Mouse (Mus musculus): Measurements from ENCODE around the gene Ass1.

Ass1 gene

DNA sequence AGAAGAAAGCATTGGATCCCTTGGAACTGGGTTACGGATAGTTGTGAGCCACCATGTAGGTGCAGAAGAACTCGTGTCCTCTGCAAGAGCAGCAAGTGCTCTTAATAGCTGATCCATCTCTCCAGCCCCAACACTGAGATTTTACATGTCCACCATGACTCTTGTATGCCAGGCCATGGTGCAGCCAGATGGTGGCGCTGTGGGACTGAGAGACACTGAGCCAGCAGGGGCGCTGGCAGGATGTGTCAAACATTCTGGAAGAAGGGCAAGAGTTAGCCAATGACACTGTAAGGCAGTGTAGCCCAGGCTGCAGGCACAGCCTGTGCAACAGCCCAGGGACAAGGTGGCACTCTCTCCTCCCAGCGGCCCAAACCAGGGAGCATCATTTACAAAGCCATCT, 14.2 kb downstream of the Ass1 start:
- peak; percentile 53 for DNase-seq (ENCODE audit: low read depth, low spot score)

DNA sequence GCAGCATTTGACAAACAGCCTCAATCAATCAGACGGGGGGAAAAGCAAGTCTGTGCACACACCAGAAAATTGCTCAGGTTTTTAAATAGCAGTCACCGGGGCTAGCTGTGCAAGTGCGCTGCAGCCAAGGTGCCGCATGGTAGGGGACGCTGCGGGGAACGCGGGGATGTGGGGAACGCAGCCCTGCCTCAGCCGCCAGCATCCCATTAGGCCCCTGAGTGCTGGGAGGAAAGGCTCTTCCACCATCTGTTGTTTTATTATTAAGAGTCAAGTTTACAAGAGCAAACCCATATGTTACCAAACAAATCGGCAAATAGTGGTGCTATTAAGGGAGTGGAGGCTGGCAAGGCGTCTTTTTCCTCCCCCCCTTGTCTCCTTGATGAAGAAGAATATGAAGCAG, 19.2 kb downstream of the Ass1 start:
- DNase-seq (ENCODE audit: low read depth, low spot score) = no peak

DNA sequence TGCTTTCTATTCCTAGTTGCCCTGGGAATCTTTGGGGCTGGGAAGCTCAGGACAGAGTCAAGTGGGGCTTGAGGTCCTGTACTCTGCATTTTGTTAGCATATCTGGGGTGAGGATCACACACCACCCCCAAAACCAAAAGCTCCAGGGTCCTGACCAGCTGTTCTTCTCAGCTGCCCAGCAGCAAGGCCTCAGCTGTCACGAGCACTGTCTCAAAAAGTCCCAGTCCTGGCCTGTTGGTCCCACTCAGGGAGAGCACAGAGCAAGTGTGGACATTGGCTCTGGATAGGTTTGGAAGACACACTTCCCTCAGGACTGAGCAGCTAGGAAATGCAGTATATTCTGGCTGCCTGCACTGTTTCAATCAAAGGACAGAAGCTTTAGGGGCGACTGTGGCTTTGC, 20.5 kb downstream of the Ass1 start:
- DNase-seq (ENCODE audit: low read depth, low spot score) = no peak

DNA sequence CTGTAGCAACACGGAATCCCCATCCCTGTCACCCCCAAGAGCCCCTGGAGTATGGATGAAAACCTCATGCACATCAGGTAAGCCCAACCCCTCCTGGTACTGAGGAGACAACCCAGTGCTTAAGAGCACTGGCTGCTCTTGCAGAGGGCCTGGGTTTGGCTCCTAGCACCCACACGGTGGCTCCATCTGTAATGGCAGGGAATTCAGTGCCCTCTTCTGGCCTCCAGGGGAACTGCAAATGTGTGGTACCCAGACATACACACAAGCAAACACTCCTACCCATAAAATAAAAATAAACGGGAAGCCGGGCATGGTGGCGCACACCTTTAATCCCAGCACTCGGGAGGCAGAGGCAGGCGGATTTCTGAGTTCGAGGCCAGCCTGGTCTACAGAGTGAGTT, 22.3 kb downstream of the Ass1 start:
- no peak for DNase-seq (ENCODE audit: low read depth, low spot score)

DNA sequence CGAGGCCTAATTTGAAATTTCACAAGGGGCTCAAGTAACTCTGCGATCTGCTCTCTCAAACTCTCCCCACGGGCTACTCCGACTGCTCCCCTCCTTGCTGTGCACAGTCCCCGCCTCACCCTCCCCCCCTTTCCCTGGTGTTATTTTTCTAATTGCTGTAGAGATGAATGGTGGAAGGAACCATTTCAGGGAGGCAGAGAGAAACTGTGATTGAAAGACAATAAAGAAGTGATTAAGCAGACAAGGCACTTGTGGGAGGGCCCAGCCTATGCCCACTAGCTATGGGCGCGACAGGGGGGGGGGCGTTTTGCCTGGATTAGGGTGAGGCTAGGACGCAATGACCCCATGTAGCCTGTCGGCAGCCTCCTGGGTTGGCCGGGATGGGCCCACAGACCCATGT, 23.2 kb downstream of the Ass1 start:
- DNase-seq (ENCODE audit: low read depth, low spot score) = no peak

DNA sequence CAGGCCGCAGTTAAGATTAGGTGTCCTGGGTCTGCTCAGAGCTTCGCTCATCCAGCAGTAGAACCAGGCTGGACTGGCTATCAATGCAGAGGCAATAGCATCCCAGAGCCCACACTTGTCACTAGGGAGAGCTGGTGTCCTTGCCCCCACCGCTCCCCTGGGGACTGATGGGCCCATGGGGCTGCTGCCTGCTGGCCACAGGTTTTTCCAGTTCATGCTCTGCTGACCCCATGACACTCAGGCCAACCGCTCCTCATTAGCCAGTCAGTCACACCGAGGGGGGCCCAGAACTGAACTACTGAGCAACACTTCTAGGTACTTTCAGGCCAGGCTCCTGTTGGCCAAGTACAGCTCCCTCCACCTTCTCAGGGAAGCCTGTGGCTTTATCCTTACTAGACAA, 24.3 kb downstream of the Ass1 start:
- no peak for DNase-seq (ENCODE audit: low read depth, low spot score)

DNA sequence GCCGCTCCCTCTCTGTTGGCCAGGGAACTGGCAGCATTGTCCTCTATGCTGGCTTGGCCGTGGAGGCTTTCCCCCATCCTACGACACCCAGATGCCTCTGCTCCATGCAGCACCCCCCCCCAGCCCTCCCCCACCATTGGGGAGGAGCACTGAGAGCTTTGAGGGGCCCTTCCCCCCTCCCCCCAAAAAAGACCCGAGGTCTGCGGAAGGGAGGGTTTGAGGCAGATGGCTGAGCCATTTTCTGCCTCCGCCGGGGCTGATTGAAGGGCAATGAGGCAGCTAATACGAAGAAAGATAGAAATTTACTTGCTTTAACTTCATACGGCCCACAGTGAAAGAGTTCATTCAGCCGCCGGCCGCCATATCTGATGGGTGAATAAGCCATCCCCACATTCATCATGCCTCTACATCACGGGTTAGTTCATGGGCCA, 25.1 kb downstream of the Ass1 start:
- no peak for DNase-seq (ENCODE audit: low read depth, low spot score)

DNA sequence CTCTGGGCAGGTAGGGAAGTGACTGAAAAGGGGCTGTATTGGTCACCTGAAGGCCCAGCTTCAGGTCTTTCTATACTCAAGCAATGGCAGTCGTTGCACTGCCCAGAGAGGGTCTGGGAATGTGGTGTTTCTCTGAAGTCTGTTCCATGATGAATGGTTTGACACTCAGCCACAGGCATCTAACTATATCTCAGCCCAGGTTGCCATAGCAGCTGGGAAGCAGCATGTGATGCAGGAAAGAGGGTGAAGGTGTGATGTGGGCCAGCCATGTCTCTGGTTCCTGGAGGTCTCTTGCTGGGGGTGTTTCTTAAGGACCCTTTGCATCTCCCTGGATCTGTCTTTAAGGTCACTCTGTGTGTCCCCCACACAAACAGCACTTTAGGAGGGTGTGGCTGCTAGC, 26.1 kb downstream of the Ass1 start:
- DNase-seq (ENCODE audit: low read depth, low spot score) = no peak

DNA sequence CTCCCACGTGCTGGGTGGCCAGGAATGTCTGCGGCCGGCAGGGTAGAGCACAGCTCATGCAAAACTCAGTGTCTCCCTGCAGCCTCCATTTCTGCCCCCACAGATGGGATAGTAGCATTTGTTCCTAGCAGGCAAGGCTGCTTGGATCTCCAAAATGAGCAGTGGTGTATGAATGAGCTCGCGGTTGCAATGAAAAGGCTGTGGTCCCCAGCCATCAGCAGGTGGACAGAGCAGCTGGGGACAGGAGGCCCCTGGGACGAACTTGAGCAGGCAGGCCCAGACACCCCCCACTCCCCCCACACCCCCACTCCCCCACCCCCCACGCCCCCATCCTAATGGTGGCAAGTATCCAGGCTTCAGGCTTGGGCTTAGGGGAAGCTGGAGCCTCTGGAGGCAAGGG, 27.1 kb downstream of the Ass1 start:
- no peak for DNase-seq (ENCODE audit: low read depth, low spot score)

DNA sequence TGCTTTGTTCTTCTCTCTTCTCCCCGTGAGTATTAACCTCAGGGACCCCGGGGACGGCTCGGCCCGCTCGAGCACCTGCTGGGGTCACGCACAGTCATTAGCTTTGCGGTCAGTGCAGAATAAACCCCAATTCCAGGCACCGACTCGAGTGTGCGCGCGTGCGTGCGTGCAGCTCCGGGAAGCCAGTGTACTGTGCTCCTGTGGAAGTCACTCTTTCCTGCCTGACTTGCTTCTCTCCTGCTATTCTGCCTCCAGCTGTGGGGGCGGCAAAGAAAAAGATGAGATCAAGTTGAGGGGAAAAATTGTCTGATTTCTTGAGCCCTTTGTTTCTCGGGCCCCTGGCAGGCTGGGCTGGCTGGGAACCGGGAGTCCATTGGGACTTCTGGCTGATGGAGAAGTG, 27.6 kb downstream of the Ass1 start:
- DNase-seq (ENCODE audit: low read depth, low spot score) = no peak

DNA sequence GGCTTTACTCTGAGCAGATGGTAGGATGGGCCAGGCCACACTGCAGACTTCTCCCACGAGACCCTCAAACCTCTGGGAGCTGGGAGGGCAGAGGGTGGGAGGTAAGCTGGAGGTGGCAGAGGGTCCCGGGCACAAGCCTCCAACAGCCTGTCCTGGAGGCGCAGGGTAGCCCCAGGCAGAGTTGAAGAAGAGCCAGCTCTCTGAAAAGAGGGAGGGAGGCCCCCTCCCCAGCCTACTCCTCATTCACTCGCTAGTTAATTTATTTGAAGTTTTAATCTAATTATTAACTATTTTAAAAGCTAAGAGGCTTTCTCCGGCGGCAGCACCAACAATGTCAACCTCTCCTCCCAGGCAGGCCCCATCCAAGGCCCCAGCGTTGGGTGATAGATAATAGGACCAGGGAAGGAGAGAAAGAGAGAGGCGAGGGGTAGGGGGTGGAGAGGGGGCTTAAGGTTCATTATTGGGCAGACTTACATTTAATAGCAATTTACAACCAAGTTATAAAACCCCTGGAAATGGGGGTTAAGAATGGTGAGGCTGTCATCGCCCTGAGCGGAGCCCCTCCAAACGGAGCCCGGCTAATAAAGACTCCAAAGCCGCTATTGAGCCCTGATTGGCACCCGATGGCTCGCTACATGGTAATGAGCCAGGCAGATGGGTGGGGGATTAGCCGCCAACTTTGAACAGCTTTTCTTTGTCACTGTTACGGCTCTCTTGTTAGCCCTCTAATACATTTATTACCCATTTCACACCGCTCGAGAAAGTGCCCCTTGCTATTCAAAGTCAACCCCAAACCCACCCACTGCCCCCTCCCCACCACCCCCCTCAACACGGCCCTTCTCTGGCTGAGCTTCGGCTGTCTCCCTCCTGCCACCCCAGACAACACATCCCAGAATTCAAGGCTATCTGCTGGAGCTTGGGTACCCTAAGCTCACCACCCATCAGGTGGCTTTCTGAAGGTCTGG, 29.6 kb downstream of the Ass1 start:
- DNase-seq (ENCODE audit: low read depth, low spot score) = no peak

DNA sequence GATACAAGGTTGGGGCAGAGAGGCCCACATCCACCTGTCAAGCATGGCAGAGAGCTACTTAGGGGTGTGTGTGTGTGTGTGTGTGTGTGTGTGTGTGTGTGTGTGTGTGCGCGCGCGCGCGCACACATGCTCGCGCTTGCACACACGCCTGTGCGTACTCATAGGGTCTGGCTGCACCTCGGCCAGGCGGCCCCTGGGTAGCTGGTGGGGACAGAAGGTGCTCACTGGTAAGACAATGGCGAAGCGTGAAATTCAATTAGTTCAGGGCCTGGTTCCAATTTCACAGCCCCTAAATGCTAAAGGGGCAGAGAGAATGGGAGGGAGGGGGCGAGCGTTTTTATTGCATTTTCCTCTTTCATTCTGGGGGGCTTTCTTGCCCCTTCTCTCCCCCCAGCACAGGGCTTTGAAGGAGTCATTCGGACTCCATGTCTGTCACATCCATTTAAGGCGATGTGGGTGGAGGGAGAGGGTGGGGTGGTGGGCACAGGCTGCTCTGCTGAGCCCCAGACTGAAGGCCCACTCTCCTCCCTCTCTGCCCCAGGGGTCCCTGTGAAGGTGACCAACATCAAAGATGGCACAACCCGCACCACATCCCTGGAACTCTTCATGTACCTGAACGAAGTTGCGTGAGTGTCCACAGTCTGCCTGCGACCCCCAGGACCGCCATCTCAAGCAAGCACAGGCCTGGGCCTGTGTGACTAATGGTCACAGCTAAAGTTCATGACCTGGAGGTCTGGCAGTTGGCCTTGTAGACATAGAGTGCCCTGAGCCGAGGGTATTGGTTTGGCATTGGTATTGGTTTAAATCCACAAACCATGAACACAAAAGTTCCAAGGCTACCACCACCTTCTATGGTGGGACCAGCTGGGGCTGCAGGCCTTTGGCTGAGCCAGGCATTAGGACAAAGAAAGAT, 30.5 kb downstream of the Ass1 start:
- DNase-seq (ENCODE audit: low read depth, low spot score) = no peak

DNA sequence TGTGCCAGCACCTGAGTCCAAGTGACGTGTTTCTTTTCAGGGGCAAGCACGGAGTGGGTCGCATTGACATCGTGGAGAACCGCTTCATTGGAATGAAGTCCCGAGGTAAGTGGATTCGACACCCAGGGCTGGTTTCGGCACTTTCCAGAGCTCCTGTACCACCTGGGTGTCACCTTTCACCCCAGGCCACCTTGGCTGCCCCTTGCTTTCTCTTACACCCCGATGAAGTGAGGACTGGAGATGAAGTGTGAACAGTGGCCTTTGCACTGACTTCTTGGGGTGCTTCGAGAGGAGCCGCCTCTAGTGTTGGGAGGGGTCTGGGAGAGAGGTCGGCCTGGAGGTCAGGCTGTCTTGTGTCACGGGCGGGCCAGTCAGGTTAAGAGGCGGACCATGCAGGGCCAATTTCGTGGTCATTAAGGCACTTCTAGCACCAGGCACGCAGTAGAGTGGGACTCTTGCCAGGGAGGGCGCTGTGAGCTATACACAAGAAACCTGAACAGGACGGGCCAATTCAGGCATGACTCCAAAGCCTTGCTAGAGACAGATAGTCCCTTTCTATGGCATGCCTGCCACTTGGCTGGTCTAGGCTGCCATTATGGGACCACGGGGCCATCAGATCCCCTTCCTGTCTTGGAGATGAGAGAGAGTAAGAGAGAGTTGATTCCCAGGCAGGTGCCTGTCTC, 31.6 kb downstream of the Ass1 start:
- DNase-seq (ENCODE audit: low read depth, low spot score) = no peak

DNA sequence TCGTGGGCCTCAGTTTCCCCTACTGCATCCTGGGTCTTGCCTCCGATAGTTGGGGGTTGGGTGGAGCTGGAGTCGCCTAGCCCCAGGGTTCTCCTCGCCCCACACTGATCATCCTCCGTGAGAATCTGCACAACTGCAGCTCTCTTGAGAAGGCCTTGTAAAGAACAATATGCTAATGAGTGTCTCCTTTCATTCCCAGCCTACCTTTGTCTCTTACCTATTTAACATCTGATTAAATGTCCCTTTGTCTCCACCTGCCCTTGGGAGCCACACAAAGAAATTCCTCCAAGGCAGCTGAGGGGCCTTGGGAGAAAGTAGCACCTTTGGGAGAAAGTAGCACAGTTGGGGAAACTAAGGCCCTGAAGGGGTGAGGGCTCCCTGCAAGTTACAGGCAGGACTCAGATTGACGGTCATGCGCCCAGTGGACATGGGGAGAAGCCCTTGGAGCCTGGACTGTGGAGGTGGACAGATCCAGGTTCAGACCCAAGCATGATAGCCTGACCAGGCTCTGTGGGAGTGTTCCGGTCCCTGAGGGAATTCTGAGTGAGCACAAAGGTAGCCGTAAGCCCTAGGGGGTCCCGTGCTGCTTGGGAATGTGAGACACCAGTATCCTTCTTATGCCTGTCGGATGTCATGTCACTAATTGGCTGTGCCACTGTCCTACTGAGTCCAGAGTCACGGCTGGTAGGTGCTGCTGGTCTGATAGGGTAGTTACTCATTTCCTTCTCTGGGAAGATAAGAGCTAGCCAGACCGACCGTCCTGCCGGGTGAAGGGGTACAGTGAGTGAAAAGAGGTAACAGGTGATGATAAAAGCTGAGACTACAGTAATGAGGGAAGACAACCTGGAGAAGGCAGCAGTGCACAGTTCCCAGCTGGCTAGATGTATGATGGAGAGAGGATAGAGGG, 32.9 kb downstream of the Ass1 start:
- DNase-seq (ENCODE audit: low read depth, low spot score) = no peak

DNA sequence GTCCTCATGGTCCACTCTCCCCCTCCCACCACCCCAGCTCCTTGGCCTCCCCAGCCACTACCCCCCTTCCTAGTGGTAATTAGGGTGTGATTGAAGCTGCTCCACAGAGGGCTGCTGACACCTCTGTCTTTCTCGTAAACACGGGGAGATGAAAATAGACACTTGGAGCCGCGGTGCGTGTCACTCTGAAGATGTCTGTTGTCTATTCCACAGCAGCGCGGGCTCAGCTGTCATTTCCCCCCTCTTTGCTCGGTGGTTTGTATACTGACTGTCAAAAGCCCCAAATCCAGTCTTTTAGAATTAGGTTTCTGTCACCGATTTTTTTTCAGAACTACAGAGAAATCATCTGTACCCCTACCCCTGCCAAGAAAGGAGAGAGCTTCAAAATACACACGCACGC, 35.5 kb downstream of the Ass1 start:
- DNase-seq (ENCODE audit: low read depth, low spot score) = no peak

DNA sequence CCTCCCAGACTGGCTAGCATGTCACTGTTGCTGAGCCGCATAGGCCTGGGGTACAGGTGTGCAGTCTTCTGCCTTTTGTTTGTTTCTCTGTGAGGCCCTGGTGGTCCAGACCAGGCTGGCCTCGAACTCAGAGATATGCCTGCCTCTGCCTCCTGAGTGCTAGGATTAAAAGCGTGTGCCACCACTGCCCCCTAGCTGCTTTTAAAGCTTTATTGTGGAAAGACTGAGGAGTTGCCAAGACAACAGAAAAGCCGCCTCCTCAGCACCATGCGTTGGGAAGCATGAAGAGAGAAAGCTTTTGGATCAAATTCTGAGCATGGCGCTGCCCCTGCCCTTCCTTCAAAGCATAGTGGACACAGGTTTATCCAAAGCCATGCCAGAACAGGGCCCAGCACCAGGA, 38.8 kb downstream of the Ass1 start:
- no peak for DNase-seq (ENCODE audit: low read depth, low spot score)

DNA sequence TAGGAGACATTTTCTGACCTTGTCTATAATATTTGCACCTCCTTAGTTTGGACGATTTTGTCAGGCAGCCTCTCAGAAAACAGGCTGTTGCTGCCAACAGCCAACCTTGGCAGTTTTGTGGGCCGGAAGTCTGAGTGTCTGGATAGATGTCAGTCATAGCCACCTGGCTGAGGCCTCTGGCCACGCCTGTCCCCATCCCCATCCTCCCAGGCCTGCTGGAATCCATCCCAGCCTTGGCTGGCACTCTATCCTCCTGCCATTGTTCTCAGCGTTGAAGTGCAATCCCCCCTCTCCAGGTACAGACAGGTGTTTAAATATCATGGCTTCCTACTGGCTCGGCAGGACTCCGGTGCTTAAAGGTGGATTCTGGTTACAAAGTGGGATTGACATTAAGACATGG, 41.3 kb downstream of the Ass1 start:
- no peak for DNase-seq (ENCODE audit: low read depth, low spot score)

DNA sequence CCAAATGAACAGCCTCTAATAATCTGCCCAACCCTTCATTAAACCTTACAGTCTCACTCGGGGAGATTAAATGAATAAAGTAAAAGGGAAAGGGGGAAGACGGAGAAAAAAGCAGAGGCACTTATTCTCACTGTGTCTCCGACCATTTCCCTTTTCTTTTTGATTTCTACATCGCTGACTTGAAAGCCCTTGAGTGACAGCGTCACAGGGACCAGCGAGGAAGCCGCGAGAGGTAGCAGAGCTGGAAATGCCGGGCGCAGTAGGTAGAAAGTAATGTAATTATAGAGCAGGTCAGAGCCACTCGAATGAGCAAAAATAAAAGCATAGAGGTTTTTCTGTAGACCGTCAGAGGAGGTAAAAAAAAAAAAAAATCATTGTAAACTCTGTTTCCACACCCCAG, 46.5 kb downstream of the Ass1 start:
- DNase-seq (ENCODE audit: low read depth, low spot score) = no peak

DNA sequence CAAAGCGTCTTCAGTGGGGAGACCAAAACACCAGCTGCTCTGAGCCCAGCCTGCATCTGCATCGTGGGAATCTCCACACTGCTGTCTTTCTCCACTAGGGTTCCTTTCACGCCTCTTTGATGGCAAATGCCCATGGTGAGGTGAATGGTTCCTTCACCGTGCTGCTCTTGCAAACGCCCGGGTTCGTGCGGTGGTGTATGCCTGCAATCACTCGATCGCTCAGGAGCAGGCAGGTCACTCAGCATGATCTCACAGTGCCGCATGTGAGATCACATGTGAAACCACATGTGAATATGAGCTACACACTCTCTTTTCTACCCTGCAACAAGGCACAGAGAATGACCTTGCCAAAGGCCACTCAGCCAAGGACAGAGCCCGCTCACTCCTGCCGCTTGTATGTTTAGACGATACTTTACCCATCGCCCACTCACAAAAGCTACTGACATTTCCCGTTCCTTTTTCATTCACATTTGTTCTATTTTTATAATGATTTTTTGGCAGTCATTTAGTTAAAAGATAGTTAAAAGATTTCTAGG, 51.9 kb downstream of the Ass1 start:
- no peak for DNase-seq (ENCODE audit: low read depth, low spot score)

DNA sequence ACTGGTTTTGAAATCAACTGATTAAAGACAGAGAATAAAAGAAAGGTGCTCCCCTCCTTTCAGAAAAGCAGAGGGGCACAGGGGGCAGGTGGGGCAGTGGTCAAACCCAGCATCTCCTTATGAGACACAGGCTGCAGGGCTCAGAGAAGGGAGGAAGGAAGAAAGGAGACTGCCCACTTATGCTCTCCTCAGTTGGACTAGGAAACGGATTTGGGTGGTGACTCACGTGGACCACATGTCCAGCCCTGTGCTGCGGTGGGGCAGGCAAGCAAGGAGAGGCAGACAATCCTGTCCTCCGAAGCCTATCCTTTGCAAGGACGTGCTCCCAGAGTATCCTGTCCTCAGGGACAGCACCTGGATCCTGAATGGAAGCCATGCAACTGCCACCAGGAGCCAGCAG, 54.6 kb downstream of the Ass1 start:
- no peak for DNase-seq (ENCODE audit: low read depth, low spot score)

DNA sequence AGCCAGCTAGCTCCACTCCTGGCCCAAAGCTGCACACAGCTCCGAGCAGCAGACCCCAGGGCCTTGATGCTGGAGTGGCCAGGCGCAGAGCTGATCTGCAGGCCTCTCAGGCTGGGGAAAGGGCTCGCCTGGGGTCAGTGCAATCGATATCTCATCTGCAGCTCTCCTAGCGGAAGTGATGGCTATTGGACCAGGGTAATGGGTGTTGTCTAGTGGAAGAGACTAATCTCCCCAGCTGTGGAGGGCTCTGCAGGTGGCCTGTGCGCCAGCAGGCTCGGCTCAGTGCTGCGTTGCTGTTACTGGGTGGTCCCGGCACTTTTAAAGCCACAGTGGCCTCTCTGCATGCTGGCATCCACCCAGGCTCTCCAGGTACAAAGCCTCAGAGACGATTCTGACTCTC, 55.8 kb downstream of the Ass1 start:
- DNase-seq (ENCODE audit: low read depth, low spot score) = no peak
